Mouse (Mus musculus): ENCODE data around the gene Has3.

GRCm38 (mm10) chr8:106828921-106829320, 41.1 kb upstream of the Has3 start:
- TF ChIP-seq POLR2A (IDR thresholded peaks at IDR 0.05; ENCODE audit: low read depth, low read length) (no peak), CTCF (IDR thresholded peaks at IDR 0.05; ENCODE audit: extremely low read depth, insufficient read depth, insufficient read length, insufficient replicate concordance) (no peak)
